Mouse (Mus musculus) neural tube, postnatal 0 days (tissue): ENCODE measurements around the gene Hpd. TPM values are rescaled to one million over a fixed set of nuclear protein-coding genes. Genes with fewer than 3 reads are reported as not detected.

ENCODE experiments used
- polyA plus RNA-seq: library from polyadenylated mRNA; unstranded; fragments of >200 nt; fragmentation: Nextera tagmentation; extraction: Ambion mirVana; gene quantifications from 2 replicates; pipeline ENCODE4 v1.2.1, GENCODE M21; 2015

Hpd gene
- polyA plus RNA-seq: not detected in 2 replicates

DNA sequence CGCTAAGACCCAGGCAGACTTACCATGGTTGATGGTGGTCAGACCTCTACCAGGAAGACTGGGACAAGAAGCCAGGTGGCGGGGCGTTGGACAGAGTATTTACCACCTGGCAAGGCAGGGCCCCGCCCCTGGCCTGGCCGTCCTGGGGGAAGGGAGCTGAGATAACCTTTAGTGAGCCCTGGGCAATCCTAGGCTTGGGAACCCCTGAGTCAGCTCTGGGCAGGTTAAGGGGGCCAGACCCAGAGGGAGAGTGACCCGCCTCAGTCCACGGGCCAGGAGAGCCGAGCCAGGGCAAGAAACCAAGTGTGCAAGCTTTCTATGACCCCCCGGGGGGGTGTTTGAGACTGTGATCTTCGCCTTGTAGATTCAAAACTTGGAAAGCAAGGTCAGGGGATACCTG is at the start of gene Hpd:
TSS of gene Hpd (minus strand) at position 77 of the 400 bp plus-strand sequence.

DNA sequence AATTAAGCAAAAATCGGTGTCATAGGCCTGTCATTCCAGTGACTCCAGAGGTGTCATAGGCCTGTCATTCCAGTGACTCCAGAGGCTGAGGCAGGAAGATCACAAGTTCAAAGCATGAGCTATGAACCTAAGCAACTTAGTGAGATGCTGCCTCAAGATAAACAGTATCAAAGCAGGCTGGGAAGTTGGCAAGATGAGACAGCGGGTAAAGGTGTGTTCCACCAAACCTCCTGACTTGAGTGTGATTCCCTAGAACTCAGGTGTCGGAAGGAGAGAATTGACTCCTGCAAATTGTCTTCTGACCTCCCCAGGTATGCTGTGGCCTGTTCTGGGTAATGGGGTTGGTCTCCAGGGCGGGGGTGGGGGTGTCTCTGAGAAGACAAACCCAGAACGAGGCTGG is 13.2 kb downstream of the Hpd start, which contains the start of gene Psmd9:
TSS of gene Psmd9 (plus strand) at position 130 of the 400 bp plus-strand sequence.

DNA sequence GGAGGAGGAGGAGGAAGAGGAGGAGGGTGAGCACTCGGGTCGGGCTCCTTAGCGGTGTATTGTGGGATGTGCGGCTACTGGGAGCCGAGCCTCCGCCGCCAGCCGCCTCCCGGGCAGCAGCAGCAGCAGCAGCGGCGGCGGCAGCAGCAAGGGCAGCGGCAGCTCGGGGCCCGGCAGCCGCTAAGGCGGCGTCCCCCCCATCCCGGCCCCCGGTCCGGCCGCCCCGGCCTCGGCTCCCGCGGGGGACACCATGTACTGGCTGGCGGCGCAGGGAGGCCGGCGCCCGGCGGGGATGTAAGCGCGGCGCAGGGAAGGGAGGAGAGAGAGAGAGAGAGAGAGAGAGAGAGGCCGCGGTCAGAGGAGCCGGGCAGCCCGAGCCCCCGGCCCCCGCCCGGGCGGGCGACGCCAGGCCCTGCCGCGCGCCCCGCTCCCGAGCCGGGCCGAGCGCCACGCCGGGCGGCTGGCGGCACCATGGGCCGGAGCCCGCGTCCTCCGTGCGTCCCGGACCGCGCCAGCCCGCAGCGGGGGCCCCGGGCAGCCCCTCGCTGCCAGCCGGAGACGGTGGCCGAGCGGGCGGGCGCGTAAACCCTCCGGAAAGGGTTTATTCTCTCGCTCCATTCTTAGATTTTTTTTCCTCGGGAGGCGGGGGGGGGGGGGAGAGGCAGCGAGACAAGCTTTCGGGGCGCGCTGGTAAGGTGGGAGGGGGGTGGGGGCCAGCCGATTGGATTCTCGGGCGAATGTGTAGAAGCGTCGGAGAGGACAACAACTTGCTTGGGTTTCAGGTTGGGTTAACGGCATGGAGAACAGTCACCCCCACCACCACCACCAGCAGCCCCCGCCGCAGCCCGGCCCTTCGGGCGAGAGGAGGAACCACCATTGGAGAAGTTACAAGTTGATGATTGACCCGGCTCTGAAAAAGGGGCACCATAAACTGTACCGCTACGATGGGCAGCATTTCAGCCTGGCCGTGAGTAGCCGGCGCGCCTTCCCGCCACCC is 40.1 kb downstream of the Hpd start, which contains the start of gene Setd1b:
TSS of gene Setd1b (plus strand) at position 33 of the 997 bp plus-strand sequence.

DNA sequence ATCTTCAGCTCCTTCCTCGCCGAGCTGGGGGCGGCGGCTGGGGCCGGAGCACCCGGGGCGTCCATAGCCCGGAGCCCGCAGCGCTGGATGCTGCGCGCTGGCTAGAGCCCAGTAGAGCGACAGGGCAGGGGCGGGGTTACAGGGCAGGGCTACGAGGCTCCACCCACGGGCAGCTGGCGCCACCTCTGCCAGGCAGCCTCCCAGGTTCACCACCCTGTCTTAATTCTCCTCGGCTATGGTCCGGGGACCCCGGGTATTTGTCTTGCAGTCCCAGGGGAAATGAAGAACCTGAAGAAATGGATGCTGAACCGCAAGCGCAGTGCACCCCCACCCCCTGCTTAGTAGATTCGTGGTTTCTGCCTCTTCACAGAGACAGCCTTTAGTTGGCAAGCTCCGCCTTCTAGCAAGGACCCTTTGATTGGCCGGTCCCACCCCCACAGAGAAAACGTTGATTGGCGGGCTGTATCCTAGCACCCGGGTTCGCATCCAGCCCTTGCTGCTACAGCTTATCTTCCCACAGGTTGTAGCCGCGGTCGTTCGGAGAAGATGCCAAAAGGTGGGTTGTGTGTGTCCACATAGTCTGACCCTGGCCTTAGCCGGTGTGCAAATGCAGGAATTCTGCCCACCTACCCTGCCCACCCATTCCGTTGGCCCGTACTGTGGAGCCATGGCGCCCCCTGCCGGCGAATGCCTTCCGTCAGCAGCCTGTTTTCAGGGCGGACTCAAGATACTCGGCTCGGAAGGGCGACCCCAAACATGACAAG is 50.0 kb downstream of the Hpd start, which contains the start of gene Rhof:
TSS of gene Rhof (minus strand) at position 385 of the 764 bp plus-strand sequence.

Other genes with a start within 250 kb of the Hpd start
- 62.5 and 67.7 TPM in 2 replicates for gene Kdm2b, start 192.9 kb downstream of the Hpd start, polyA plus RNA-seq
- 21.3 and 25.7 TPM in 2 replicates for gene Orai1, start 167.7 kb downstream of the Hpd start, polyA plus RNA-seq
- 1.0 and 1.1 TPM in 2 replicates for gene Morn3, start 135.7 kb downstream of the Hpd start, polyA plus RNA-seq
- gene Tmem120b, start 114.3 kb downstream of the Hpd start, polyA plus RNA-seq: 14.9 and 17.1 TPM in 2 replicates
- 47.6 and 50.3 TPM in 2 replicates for gene Rhof, start 50.0 kb downstream of the Hpd start, polyA plus RNA-seq
- 9.2 and 11.1 TPM in 2 replicates for gene Setd1b, start 40.5 kb downstream of the Hpd start, polyA plus RNA-seq
- 75.8 and 76.3 TPM in 2 replicates for gene Psmd9, start 13.3 kb downstream of the Hpd start, polyA plus RNA-seq
- 0.97 and 1.4 TPM in 2 replicates for gene Wdr66, start 69.4 kb upstream of the Hpd start, polyA plus RNA-seq
- gene Bcl7a, start 161.1 kb upstream of the Hpd start, polyA plus RNA-seq: 21.6 and 23.0 TPM in 2 replicates
- 15.7 and 17.1 TPM in 2 replicates for gene Mlxip, start 212.1 kb upstream of the Hpd start, polyA plus RNA-seq